8 mouse cellular contexts compared by ENCODE assay signal in genomic region chr19:47822143-47822796, GRCm38 (mm10). TPM values are rescaled to one million over a fixed set of nuclear protein-coding genes. Genes with fewer than 3 reads are reported as not detected.
DNase-seq lines count a peak whose midpoint lies in the region; ATAC-seq lines count a peak whose summit lies in the region.
"Had no signal": no experiment of that assay in that cellular context is flagged by ENCODE, and none has a peak within 500 bp of the region (broad histone marks: within the 10 kb centered on the region; RNA-seq: fewer than 3 reads in every experiment).

No protein-coding gene starts in this region.

- no peaks in the 10 kb centered on the region for H3K36me3 ChIP-seq in embryonic facial prominence, embryonic 13.5 days
- H3K36me3 ChIP-seq in midbrain, embryonic 14.5 days (ENCODE audit: control insufficient read depth, insufficient read depth, low read length) = no peaks in the 10 kb centered on the region

- no peaks in the 10 kb centered on the region for H3K9me3 ChIP-seq in embryonic facial prominence, embryonic 13.5 days
- H3K9me3 ChIP-seq in midbrain, embryonic 14.5 days (ENCODE audit: control insufficient read depth, low read length) = no peaks in the 10 kb centered on the region

- WGBS in embryonic facial prominence, embryonic 13.5 days = 16% methylated on average over 8 of the region's 8 CpGs
- WGBS in midbrain, embryonic 14.5 days = 19% methylated on average over 8 of the region's 8 CpGs

- no peak overlapping the region for H3K9ac ChIP-seq in embryonic facial prominence, embryonic 13.5 days
- no peak overlapping the region for H3K9ac ChIP-seq in midbrain, embryonic 14.5 days (replicated peaks; ENCODE audit: low read length)

- H3K4me2 ChIP-seq in embryonic facial prominence, embryonic 13.5 days = no peak overlapping the region
- 0 out of 2 replicates have a peak overlapping the region, but pooled peaks have one; percentile 27 for H3K4me2 ChIP-seq in midbrain, embryonic 14.5 days (ENCODE audit: low read length)

- no peak overlapping the region for H3K27ac ChIP-seq in embryonic facial prominence, embryonic 13.5 days
- H3K27ac ChIP-seq in midbrain, embryonic 14.5 days (replicated peaks; ENCODE audit: low read depth, low read length) = no peak overlapping the region

- H3K27me3 ChIP-seq in embryonic facial prominence, embryonic 13.5 days = peaks cover 7% of the 10 kb centered on the region; the same call in 1 of the 2 replicates
- no peaks in the 10 kb centered on the region for H3K27me3 ChIP-seq in midbrain, embryonic 14.5 days (ENCODE audit: control insufficient read depth, insufficient read depth, low read length)

- ATAC-seq in embryonic facial prominence, embryonic 13.5 days (ENCODE audit: insufficient number of reproducible peaks, insufficient read depth, low FRiP score, low TSS enrichment, low read depth) = 0 out of 2 replicates have a peak, but pooled peaks have one; percentile 20
- no peak for ATAC-seq in midbrain, embryonic 14.5 days (ENCODE audit: low FRiP score, low TSS enrichment)

- no peak overlapping the region for H3K4me3 ChIP-seq in embryonic facial prominence, embryonic 13.5 days
- H3K4me3 ChIP-seq in midbrain, embryonic 14.5 days (replicated peaks; ENCODE audit: low read depth, low read length) = no peak overlapping the region; the same call in 1 of the 2 replicates

- DNase-seq in kidney, postnatal 10 days = peak; percentile 62
- no peak for DNase-seq in kidney, adult 8-10 months
- DNase-seq in MN1 (ENCODE audit: low spot score) = peak; percentile 50
- DNase-seq in midbrain, embryonic 14.5 days = peak; percentile 74
- no peak for DNase-seq in frontal cortex, postnatal 36 days (ENCODE audit: low spot score in 2 of 2)
- DNase-seq in T-cell, adult 2 months (ENCODE audit: low spot score) = no peak
- DNase-seq: thymus, adult 18-20 months had no signal

- H3K4me1 ChIP-seq in embryonic facial prominence, embryonic 13.5 days = peaks cover 10% of the 10 kb centered on the region
- H3K4me1 ChIP-seq in midbrain, embryonic 14.5 days (ENCODE audit: control insufficient read depth, insufficient read depth, low read length) = no peaks in the 10 kb centered on the region

RNA-seq across cellular contexts. Expression of gene Gsto1, which starts 32.5 kb away (rescaled TPM):
- 138 and 149 TPM in 2 replicates for polyA plus RNA-seq in embryonic facial prominence, embryonic 13.5 days (2015; fragmentation: Nextera tagmentation; extraction: Ambion mirVana)
- 115 and 150 TPM in 2 replicates for polyA plus RNA-seq in midbrain, embryonic 14.5 days (2014; fragmentation: Nextera tagmentation; extraction: Ambion mirVana)

RNA-seq across cellular contexts. Expression of gene Gsto2, which starts 43.1 kb away (rescaled TPM):
- polyA plus RNA-seq in embryonic facial prominence, embryonic 13.5 days (2015; fragmentation: Nextera tagmentation; extraction: Ambion mirVana) = 1.5 and 2.4 TPM in 2 replicates
- polyA plus RNA-seq in midbrain, embryonic 14.5 days (2014; fragmentation: Nextera tagmentation; extraction: Ambion mirVana) = 1.0 and 1.2 TPM in 2 replicates

Comparison
In these comparisons a context has a peak if more than half of its experiments do, and no peak if none do; other contexts are left out.
1. DNase-seq: peak in kidney, postnatal 10 days (single experiment), MN1 (single experiment) and midbrain, embryonic 14.5 days (single experiment); none in kidney, adult 8-10 months (0 of 2), frontal cortex, postnatal 36 days (0 of 2) and T-cell, adult 2 months (single experiment).